Mouse (Mus musculus) liver, embryonic 15.5 days (tissue): ENCODE measurements around the gene Sh2d4b. TPM values are rescaled to one million over a fixed set of nuclear protein-coding genes. Genes with fewer than 3 reads are reported as not detected.

Experiments
- ATAC-seq: fragments of 200-750 bp; cut with Nextera tagmentation; 2 replicates; pipeline ENCODE4 v1.8.0; 2017; ENCODE audit warnings: moderate number of reproducible peaks, mild to moderate bottlenecking, moderate library complexity; ENCODE audit not compliant: insufficient read depth
- H3K27ac ChIP-seq: fragments of 300-500 bp; sonication (generic); replicated peaks from 2 replicates; pipeline ENCODE4 v1.5.1; 2015; ENCODE audit warnings: mild to moderate bottlenecking, inconsistent platforms
- H3K27me3 ChIP-seq: fragments of 300-500 bp; sonication (generic); 2 replicates; pipeline ENCODE4 v1.6.1; 2015; ENCODE audit warnings: mild to moderate bottlenecking, inconsistent platforms
- H3K36me3 ChIP-seq: fragments of 300-500 bp; sonication (generic); replicated peaks from 2 replicates; pipeline ENCODE4 v1.6.1; 2015; ENCODE audit warnings: moderate library complexity, mild to moderate bottlenecking, inconsistent platforms
- H3K4me1 ChIP-seq: fragments of 300-500 bp; sonication (generic); replicated peaks from 2 replicates; pipeline ENCODE4 v1.6.1; 2015; ENCODE audit warnings: inconsistent platforms
- H3K4me2 ChIP-seq: fragments of 300-500 bp; sonication (generic); 2 replicates; pipeline ENCODE4 v1.6.1; 2015; ENCODE audit warnings: moderate library complexity, mild to moderate bottlenecking, inconsistent platforms
- H3K4me3 ChIP-seq: fragments of 300-500 bp; sonication (generic); replicated peaks from 2 replicates; pipeline ENCODE4 v1.5.1; 2015; ENCODE audit warnings: mild to moderate bottlenecking, inconsistent platforms
- H3K9ac ChIP-seq: fragments of 300-500 bp; sonication (generic); 2 replicates; pipeline ENCODE4 v1.6.1; 2015; ENCODE audit warnings: moderate library complexity, mild to moderate bottlenecking, inconsistent platforms
- H3K9me3 ChIP-seq: fragments of 300-500 bp; sonication (generic); replicated peaks from 2 replicates; pipeline ENCODE4 v1.6.1; 2016; ENCODE audit warnings: inconsistent platforms
- WGBS: fragments of 180-500 bp; shearing (Covaris S2); methylation state at CpG from one replicate; pipeline ENCODE4 v1.1.7; 2015; ENCODE audit warnings: mixed read lengths; ENCODE audit not compliant: insufficient replicate concordance; 5-methylcytosine and 5-hydroxymethylcytosine counted together
- polyA plus RNA-seq: library from polyadenylated mRNA; unstranded; fragments of >200 nt; fragmentation: Nextera tagmentation; extraction: Ambion mirVana; gene quantifications from 2 replicates; pipeline ENCODE4 v1.2.1, GENCODE M21; 2015

Gene Sh2d4b
- 0.03 and 0.10 TPM in 2 replicates for polyA plus RNA-seq

- Histone ChIP-seq H3K4me2 (no peak within 1 kb of the TSS), H3K4me3 (no peak within 1 kb of the TSS), H3K27me3 (no peaks in the 10 kb centered on the region), H3K27ac (no peak within 1 kb of the TSS), H3K4me1 (peaks cover 22% of the 10 kb centered on the region; the same call in 1 of the 2 replicates), H3K9ac (no peak within 1 kb of the TSS), H3K9me3 (no peaks in the 10 kb centered on the region), H3K36me3 (no peaks in the 10 kb centered on the region)
- 18% methylated on average over 3 of the region's 3 CpGs for WGBS
- ATAC-seq: no peak
Measured at GRCm38 (mm10) chr14:40893196-40893595, at the start of gene Sh2d4b. Gene Sh2d4b (minus strand): TSS chr14:40893266.

- Histone ChIP-seq H3K4me3 (no peak overlapping the region), H3K4me1 (peaks cover 43% of the 10 kb centered on the region), H3K9ac (no peak overlapping the region), H3K27me3 (no peaks in the 10 kb centered on the region), H3K9me3 (no peaks in the 10 kb centered on the region), H3K27ac (no peak overlapping the region), H3K4me2 (no peak overlapping the region), H3K36me3 (no peaks in the 10 kb centered on the region)
- 67% methylated on average over 2 of the region's 2 CpGs for WGBS
- ATAC-seq: no peak
Measured at GRCm38 (mm10) chr14:40942429-40942828, 49.4 kb upstream of the Sh2d4b start.

DNA sequence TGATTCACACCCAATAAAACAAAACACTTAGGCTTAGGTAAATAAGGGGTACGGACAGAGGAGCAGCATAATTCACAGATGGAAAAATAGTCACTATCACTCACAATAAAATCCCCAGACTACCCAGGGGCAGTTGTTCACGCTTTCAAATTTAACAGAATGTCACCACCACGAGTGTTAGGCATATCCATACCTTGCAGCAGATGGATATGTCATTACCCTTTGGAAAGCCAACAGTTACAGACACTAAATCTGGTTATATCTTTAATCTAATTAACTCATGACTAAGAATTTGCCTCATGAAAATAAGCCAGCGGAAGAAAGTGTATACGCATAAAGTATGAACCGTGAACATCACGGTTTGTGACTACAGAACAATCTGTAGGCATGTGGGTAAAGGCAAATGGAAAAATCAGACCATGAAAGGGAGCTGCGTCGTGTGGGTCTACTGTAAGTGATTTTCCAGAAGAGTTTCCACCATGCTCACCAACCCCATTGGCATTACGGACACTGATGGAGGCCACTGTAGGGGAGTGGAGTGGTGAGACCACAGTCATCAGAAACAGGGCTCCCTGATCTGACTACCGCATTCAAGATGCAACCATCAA is 45.4 kb upstream of the Sh2d4b start:
- Histone ChIP-seq H3K27me3 (no peaks in the 10 kb centered on the region), H3K4me2 (no peak overlapping the region), H3K9me3 (no peaks in the 10 kb centered on the region), H3K27ac (no peak overlapping the region), H3K36me3 (no peaks in the 10 kb centered on the region), H3K4me3 (no peak overlapping the region), H3K4me1 (peaks cover 58% of the 10 kb centered on the region), H3K9ac (no peak overlapping the region)
- ATAC-seq: no peak
- 83% methylated on average over 11 of the region's 11 CpGs for WGBS

DNA sequence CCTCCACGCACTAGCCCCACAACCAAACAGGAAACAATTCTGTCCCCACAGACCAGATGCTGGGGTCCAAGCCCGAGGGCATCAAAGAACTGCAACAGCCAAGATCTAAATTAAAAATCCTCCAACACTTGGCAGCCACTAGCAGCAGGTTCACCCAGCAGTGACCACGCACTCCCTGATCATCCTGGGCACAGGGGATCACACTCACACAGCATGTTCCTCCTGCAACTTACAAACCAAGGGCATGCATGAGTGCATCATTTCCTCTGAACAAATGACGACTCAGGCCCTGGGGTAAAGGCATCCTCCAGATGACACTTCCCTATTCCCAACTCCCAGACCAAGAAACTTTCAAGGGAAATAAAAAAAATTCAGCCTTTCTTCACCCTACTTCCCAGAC is 44.0 kb upstream of the Sh2d4b start:
- H3K27ac ChIP-seq: 0 out of 2 replicates have a peak overlapping the region, but pooled peaks have one; percentile 29

GRCm38 (mm10) chr14:40935481-40935880 is 42.4 kb upstream of the Sh2d4b start:
- no peak overlapping the region for H3K4me2 ChIP-seq
- ATAC-seq: no peak
- 53% methylated on average over 1 of the region's 1 CpGs for WGBS
- H3K9ac ChIP-seq: no peak overlapping the region
- H3K9me3 ChIP-seq: no peaks in the 10 kb centered on the region
- no peaks in the 10 kb centered on the region for H3K36me3 ChIP-seq
- H3K4me3 ChIP-seq: no peak overlapping the region
- peaks cover 72% of the 10 kb centered on the region for H3K4me1 ChIP-seq
- no peak overlapping the region for H3K27ac ChIP-seq
- H3K27me3 ChIP-seq: no peaks in the 10 kb centered on the region

More for the DNA sequence above, 44.0 kb upstream of the Sh2d4b start:
- Histone ChIP-seq H3K36me3 (no peaks in the 10 kb centered on the region), H3K4me3 (no peak overlapping the region), H3K4me1 (peaks cover 64% of the 10 kb centered on the region), H3K27me3 (no peaks in the 10 kb centered on the region), H3K4me2 (no peak overlapping the region), H3K9me3 (no peaks in the 10 kb centered on the region), H3K9ac (no peak overlapping the region)
- WGBS: 30% methylated on average over 4 of the region's 4 CpGs
- ATAC-seq: no peak

GRCm38 (mm10) chr14:40935054-40935453 is 42.0 kb upstream of the Sh2d4b start:
- no peaks in the 10 kb centered on the region for H3K36me3 ChIP-seq
- no peak overlapping the region for H3K4me3 ChIP-seq
- no peak overlapping the region for H3K27ac ChIP-seq
- no peaks in the 10 kb centered on the region for H3K27me3 ChIP-seq
- no peak for ATAC-seq
- H3K9ac ChIP-seq: no peak overlapping the region
- 18% methylated on average over 2 of the region's 2 CpGs for WGBS
- peaks cover 71% of the 10 kb centered on the region for H3K4me1 ChIP-seq
- no peaks in the 10 kb centered on the region for H3K9me3 ChIP-seq
- no peak overlapping the region for H3K4me2 ChIP-seq

GRCm38 (mm10) chr14:40933328-40933727 is 40.3 kb upstream of the Sh2d4b start:
- Histone ChIP-seq H3K27ac (no peak overlapping the region), H3K4me1 (peaks cover 83% of the 10 kb centered on the region), H3K4me2 (no peak overlapping the region), H3K9ac (no peak overlapping the region), H3K36me3 (no peaks in the 10 kb centered on the region), H3K4me3 (no peak overlapping the region), H3K9me3 (no peaks in the 10 kb centered on the region), H3K27me3 (no peaks in the 10 kb centered on the region)
- WGBS: 39% methylated on average over 7 of the region's 7 CpGs
- ATAC-seq: no peak

DNA sequence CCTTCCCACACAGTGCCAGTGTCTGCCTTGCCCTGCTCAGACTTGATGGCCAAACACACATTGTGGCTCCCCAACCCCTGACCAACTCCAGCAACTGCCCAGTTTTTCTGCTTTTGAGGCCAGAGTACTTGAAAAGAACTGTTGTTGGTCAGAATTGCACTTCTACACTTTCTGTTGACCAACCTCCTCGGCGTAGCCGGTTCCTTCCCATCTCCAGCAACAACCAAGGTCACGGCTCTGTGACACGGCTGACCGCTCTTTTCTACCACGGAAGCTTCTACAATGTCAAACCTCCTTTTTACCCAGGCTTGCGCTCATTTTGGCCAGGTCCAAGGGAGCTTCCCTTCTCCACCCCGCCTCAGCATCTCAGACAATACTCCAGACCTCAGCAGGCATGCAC is 39.2 kb upstream of the Sh2d4b start:
- H3K9me3 ChIP-seq: no peaks in the 10 kb centered on the region
- no peak overlapping the region for H3K4me2 ChIP-seq
- H3K9ac ChIP-seq: no peak overlapping the region
- no peak for ATAC-seq
- WGBS: 79% methylated on average over 9 of the region's 9 CpGs
- H3K4me3 ChIP-seq: no peak overlapping the region
- no peaks in the 10 kb centered on the region; the same call in 1 of the 2 replicates for H3K36me3 ChIP-seq
- H3K27me3 ChIP-seq: no peaks in the 10 kb centered on the region
- H3K27ac ChIP-seq: peak overlapping the region; percentile 35
- peaks cover 94% of the 10 kb centered on the region for H3K4me1 ChIP-seq

GRCm38 (mm10) chr14:40931115-40931829 is 38.2 kb upstream of the Sh2d4b start:
- H3K4me2 ChIP-seq: peak overlapping the region; percentile 12
- no peak overlapping the region for H3K4me3 ChIP-seq
- peak; percentile 32; the same call in 1 of the 2 replicates for ATAC-seq
- H3K9me3 ChIP-seq: no peaks in the 10 kb centered on the region
- peaks cover 95% of the 10 kb centered on the region for H3K4me1 ChIP-seq
- no peaks in the 10 kb centered on the region for H3K27me3 ChIP-seq
- no peaks in the 10 kb centered on the region; the same call in 1 of the 2 replicates for H3K36me3 ChIP-seq
- 43% methylated on average over 3 of the region's 3 CpGs for WGBS
- H3K27ac ChIP-seq: peak overlapping the region; percentile 65
- no peak overlapping the region for H3K9ac ChIP-seq

DNA sequence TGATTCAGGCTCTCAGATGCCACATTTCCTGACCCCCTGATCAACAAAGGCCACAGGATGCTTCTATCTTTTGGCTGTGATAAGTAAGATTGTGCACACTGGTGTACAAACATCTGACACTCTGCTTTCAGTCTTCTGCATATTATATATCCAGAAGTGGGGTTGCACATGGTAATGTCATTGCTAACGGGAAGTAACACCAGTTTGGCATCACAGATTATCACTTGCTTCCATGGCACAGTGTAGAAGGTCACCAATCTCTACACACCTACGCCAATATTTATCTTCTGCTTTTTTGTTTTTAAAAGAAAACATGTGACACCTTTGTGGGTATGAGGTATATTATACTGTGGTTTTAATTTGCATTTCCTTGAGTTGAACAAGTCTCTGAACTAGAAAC is 36.9 kb upstream of the Sh2d4b start:
- Histone ChIP-seq H3K4me3 (no peak overlapping the region), H3K36me3 (no peaks in the 10 kb centered on the region; the same call in 1 of the 2 replicates), H3K4me2 (no peak overlapping the region), H3K27ac (no peak overlapping the region), H3K4me1 (peaks cover 88% of the 10 kb centered on the region), H3K27me3 (no peaks in the 10 kb centered on the region), H3K9ac (no peak overlapping the region), H3K9me3 (no peaks in the 10 kb centered on the region)
- no peak for ATAC-seq
- WGBS: 57% methylated on average over 2 of the region's 2 CpGs

GRCm38 (mm10) chr14:40928897-40929296 is 35.8 kb upstream of the Sh2d4b start:
- Histone ChIP-seq H3K27ac (no peak overlapping the region), H3K9me3 (no peaks in the 10 kb centered on the region), H3K4me1 (peaks cover 88% of the 10 kb centered on the region), H3K4me2 (no peak overlapping the region), H3K9ac (no peak overlapping the region), H3K27me3 (no peaks in the 10 kb centered on the region), H3K4me3 (no peak overlapping the region), H3K36me3 (no peaks in the 10 kb centered on the region; the same call in 1 of the 2 replicates)
- 66% methylated on average over 5 of the region's 5 CpGs for WGBS
- no peak for ATAC-seq
